Mouse (Mus musculus) midbrain, postnatal 0 days (tissue): ENCODE results near the gene Shisal2a. TPM values are rescaled to one million over a fixed set of nuclear protein-coding genes. Genes with fewer than 3 reads are reported as not detected.

Experiments used
- ATAC-seq: fragments of 200-750 bp; cut with Nextera tagmentation; 2 replicates; pipeline ENCODE4 v1.8.0; 2017; ENCODE audit warnings: moderate number of reproducible peaks, mild to moderate bottlenecking, moderate TSS enrichment, moderate library complexity; ENCODE audit not compliant: low FRiP score
- DNase-seq: peaks from one replicate; pipeline ENCODE4 v3.0.0-alpha.2; 2015; ENCODE audit warnings: low spot score
- H3K27ac ChIP-seq: fragments of 300-500 bp; sonication (generic); 2 replicates; pipeline ENCODE4 v1.5.1; 2014; ENCODE audit warnings: low read depth, mild to moderate bottlenecking, low read length, mixed read lengths
- H3K27me3 ChIP-seq: fragments of 300-500 bp; sonication (generic); 2 replicates; pipeline ENCODE4 v1.6.1; 2014; ENCODE audit warnings: low read length, control low read depth, mixed read lengths; ENCODE audit not compliant: insufficient read depth
- H3K36me3 ChIP-seq: fragments of 300-500 bp; sonication (generic); 2 replicates; pipeline ENCODE4 v1.6.1; 2014; ENCODE audit warnings: low read length, control low read depth, mixed read lengths; ENCODE audit not compliant: insufficient read depth
- H3K4me1 ChIP-seq: fragments of 300-500 bp; sonication (generic); 2 replicates; pipeline ENCODE4 v1.6.1; 2014; ENCODE audit warnings: mild to moderate bottlenecking, control low read depth, antibody characterized with exemption, low read length, mixed read lengths; ENCODE audit not compliant: insufficient read depth
- H3K4me2 ChIP-seq: fragments of 300-500 bp; sonication (generic); 2 replicates; pipeline ENCODE4 v1.6.1; 2014; ENCODE audit warnings: low read depth, mild to moderate bottlenecking, low read length, mixed read lengths; ENCODE audit not compliant: poor library complexity, severe bottlenecking
- H3K4me3 ChIP-seq: fragments of 300-500 bp; sonication (generic); 2 replicates; pipeline ENCODE4 v1.5.1; 2014; ENCODE audit warnings: low read depth, mild to moderate bottlenecking, low read length, moderate library complexity
- H3K9ac ChIP-seq: fragments of 300-500 bp; sonication (generic); replicated peaks from 2 replicates; pipeline ENCODE4 v1.6.1; 2014; ENCODE audit warnings: mild to moderate bottlenecking, low read length, moderate library complexity, mixed read lengths; ENCODE audit not compliant: poor library complexity, severe bottlenecking
- H3K9me3 ChIP-seq: fragments of 300-500 bp; sonication (generic); 2 replicates; pipeline ENCODE4 v1.6.1; 2016; ENCODE audit warnings: low read length, control low read depth
- CTCF ChIP-seq: IDR thresholded peaks from 2 replicates; pipeline ENCODE4 v1.5.1; 2016; ENCODE audit warnings: antibody characterized with exemption, mild to moderate bottlenecking
- WGBS: fragments of 180-500 bp; shearing (Covaris S2); extraction: QIAGEN DNeasy Blood & Tissue Kit; methylation state at CpG from one replicate; pipeline ENCODE4 v1.1.7; 2014; 5-methylcytosine and 5-hydroxymethylcytosine counted together
- polyA plus RNA-seq: library from polyadenylated mRNA; unstranded; fragments of >200 nt; fragmentation: Nextera tagmentation; extraction: Ambion mirVana; gene quantifications from 2 replicates; pipeline ENCODE4 v1.2.1, GENCODE M21; 2015
- total RNA-seq: library from RNA; depleted of rRNA; stranded (reverse); fragments of >200 nt; gene quantifications from 2 replicates; pipeline ENCODE4 v1.2.3, GENCODE M21; 2014; rRNA removed

Gene Shisal2a
- total and polyA plus RNA-seq, 2 experiments from 2014 or later: 0.49 to 15.5 TPM

DNA sequence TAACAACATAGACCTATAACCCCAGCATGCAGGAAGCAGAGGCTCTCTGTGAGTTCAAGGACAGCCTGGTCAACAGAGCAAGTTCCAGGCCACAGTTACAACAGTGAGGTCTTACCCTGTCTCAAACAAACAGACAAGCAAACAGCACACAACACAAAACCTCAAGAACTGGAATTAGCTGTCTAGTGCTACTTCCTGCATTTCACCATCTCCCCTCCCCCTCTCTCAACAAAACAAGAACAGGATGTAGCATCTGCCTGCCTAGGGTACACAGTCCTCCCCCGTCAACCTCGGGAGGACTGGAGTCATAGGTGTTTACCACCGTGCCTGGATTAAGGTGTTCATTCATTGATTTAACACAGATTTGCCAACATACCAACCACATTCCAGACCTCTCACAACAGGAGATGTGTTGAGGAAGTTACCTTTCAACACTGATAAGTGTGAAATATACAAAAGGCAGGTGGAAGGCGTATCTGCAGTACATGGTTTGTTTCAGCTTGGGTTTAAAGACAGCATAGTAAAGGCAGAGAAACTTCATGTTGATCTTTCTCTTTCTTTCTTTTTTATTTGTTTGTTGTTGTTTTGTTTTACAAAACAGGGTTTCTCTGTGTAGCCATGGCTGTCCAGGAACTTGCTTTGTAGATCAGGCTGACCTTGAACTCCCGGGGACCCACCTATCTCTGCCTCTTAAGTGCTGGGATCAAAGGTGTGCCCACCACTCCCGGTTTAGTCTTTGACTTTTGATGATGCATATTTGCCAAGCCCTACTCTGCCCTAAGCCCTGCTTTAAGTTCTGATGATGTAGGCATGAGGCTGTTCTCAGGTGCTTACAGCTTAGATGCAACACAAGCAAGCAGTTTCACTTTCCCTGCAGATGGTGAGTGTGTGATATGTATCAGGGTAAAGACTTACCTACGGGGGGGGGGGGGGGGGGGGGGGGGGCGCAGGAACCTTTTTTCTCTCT lies 64.2 kb downstream of the Shisal2a start:
- DNase-seq (no peak), ATAC-seq (no peak)
- Histone ChIP-seq H3K4me1 (no peaks in the 10 kb centered on the region), H3K36me3 (no peaks in the 10 kb centered on the region), H3K4me3 (no peak overlapping the region), H3K4me2 (no peak overlapping the region), H3K27me3 (no peaks in the 10 kb centered on the region), H3K27ac (no peak overlapping the region), H3K9me3 (no peaks in the 10 kb centered on the region), H3K9ac (no peak overlapping the region)
- no peak for TF ChIP-seq CTCF
- WGBS: 92% methylated on average over 7 of the region's 8 CpGs

Other genes starting within 250 kb of the Shisal2a start
- gene Scp2, start 238.4 kb downstream of the Shisal2a start, total RNA-seq: 103 and 133 TPM in 2 replicates
- 202 and 220 TPM in 2 replicates for gene Scp2, start 238.4 kb downstream of the Shisal2a start, polyA plus RNA-seq
- gene Echdc2, start 217.9 kb downstream of the Shisal2a start, total RNA-seq: 12.1 and 32.1 TPM in 2 replicates
- 9.8 and 10.6 TPM in 2 replicates for gene Echdc2, start 217.9 kb downstream of the Shisal2a start, polyA plus RNA-seq
- 0.47 TPM in 1 of 2 replicates, not detected in the other for gene Zyg11a, start 165.3 kb downstream of the Shisal2a start, total RNA-seq
- 0.09 TPM in 1 of 2 replicates, not detected in the other for gene Zyg11a, start 165.3 kb downstream of the Shisal2a start, polyA plus RNA-seq
- gene Zyg11b, start 82.3 kb downstream of the Shisal2a start, total RNA-seq: 131 and 162 TPM in 2 replicates
- gene Zyg11b, start 82.3 kb downstream of the Shisal2a start, polyA plus RNA-seq: 22.3 and 26.0 TPM in 2 replicates
- gene Coa7, start 55.2 kb downstream of the Shisal2a start, total RNA-seq: 16.8 and 59.5 TPM in 2 replicates
- gene Coa7, start 55.2 kb downstream of the Shisal2a start, polyA plus RNA-seq: 59.6 and 63.2 TPM in 2 replicates
- gene Gpx7, start 23.6 kb upstream of the Shisal2a start, total RNA-seq: 27.7 and 52.2 TPM in 2 replicates
- gene Gpx7, start 23.6 kb upstream of the Shisal2a start, polyA plus RNA-seq: 35.1 and 37.5 TPM in 2 replicates
- gene Tut4, start 76.1 kb upstream of the Shisal2a start, total RNA-seq: 52.2 and 96.4 TPM in 2 replicates
- 36.4 and 45.7 TPM in 2 replicates for gene Tut4, start 76.1 kb upstream of the Shisal2a start, polyA plus RNA-seq
- gene Prpf38a, start 196.0 kb upstream of the Shisal2a start, total RNA-seq: 33.7 and 42.6 TPM in 2 replicates
- 57.4 and 60.9 TPM in 2 replicates for gene Prpf38a, start 196.0 kb upstream of the Shisal2a start, polyA plus RNA-seq
- 0.14 and 0.27 TPM in 2 replicates for gene Orc1, start 196.1 kb upstream of the Shisal2a start, total RNA-seq
- 0.23 and 0.78 TPM in 2 replicates for gene Orc1, start 196.1 kb upstream of the Shisal2a start, polyA plus RNA-seq
- 36.1 and 45.5 TPM in 2 replicates for gene Cc2d1b, start 236.6 kb upstream of the Shisal2a start, total RNA-seq
- 19.9 and 20.2 TPM in 2 replicates for gene Cc2d1b, start 236.6 kb upstream of the Shisal2a start, polyA plus RNA-seq